Mouse (Mus musculus): ENCODE measurements around the gene Lmna. TPM values are rescaled to one million over a fixed set of nuclear protein-coding genes. Genes with fewer than 3 reads are reported as not detected.

Gene Lmna
- 62.3 and 70.4 TPM in 2 replicates for polyA plus RNA-seq (2015; fragmentation: Nextera tagmentation; extraction: Ambion mirVana)

- peak within 1 kb of the TSS; percentile 72 for H3K4me2 ChIP-seq (ENCODE audit: low read length)
- H3K36me3 ChIP-seq (ENCODE audit: control insufficient read depth, insufficient read depth, low read length) = no peaks in the 10 kb centered on the region
- peak; percentile 96 for ATAC-seq
- WGBS = under 1% methylated on average over 31 of the region's 31 CpGs
- peak within 1 kb of the TSS; percentile 68 for H3K9ac ChIP-seq (ENCODE audit: low read depth, low read length)
- peak within 1 kb of the TSS; percentile 84 for H3K27ac ChIP-seq (ENCODE audit: low read depth, low read length)
- H3K27me3 ChIP-seq (replicated peaks; ENCODE audit: control insufficient read depth, insufficient read depth, low read length) = no peaks in the 10 kb centered on the region
- H3K4me1 ChIP-seq (ENCODE audit: control insufficient read depth, insufficient read depth, low read depth, low read length) = peaks cover 21% of the 10 kb centered on the region
- H3K4me3 ChIP-seq (ENCODE audit: low read length) = peak within 1 kb of the TSS; percentile 42
- no peaks in the 10 kb centered on the region for H3K9me3 ChIP-seq (ENCODE audit: control insufficient read depth, low read length)
These were observed at the start of gene Lmna for GRCm38 (mm10) chr3:88509692-88510420. Gene Lmna, minus strand, starts transcription at chr3:88509956.

GRCm38 (mm10) chr3:88556616-88557015, 46.9 kb upstream of the Lmna start:
- 98% methylated on average over 8 of the region's 8 CpGs for WGBS

GRCm38 (mm10) chr3:88555731-88556130, 46.0 kb upstream of the Lmna start:
- Histone ChIP-seq H3K27ac (ENCODE audit: low read depth, low read length) (no peak overlapping the region), H3K4me3 (ENCODE audit: low read length) (no peak overlapping the region), H3K4me2 (ENCODE audit: low read length) (no peak overlapping the region), H3K36me3 (ENCODE audit: control insufficient read depth, insufficient read depth, low read length) (peaks cover 23% of the 10 kb centered on the region), H3K27me3 (replicated peaks; ENCODE audit: control insufficient read depth, insufficient read depth, low read length) (no peaks in the 10 kb centered on the region), H3K9ac (ENCODE audit: low read depth, low read length) (no peak overlapping the region), H3K4me1 (ENCODE audit: control insufficient read depth, insufficient read depth, low read depth, low read length) (peaks cover 20% of the 10 kb centered on the region), H3K9me3 (ENCODE audit: control insufficient read depth, low read length) (no peaks in the 10 kb centered on the region)
- WGBS = 97% methylated on average over 6 of the region's 6 CpGs
- no peak for ATAC-seq

More at GRCm38 (mm10) chr3:88556616-88557015, 46.9 kb upstream of the Lmna start:
- no peaks in the 10 kb centered on the region for H3K9me3 ChIP-seq (ENCODE audit: control insufficient read depth, low read length)
- H3K4me2 ChIP-seq (ENCODE audit: low read length) = no peak overlapping the region
- peaks cover 19% of the 10 kb centered on the region for H3K4me1 ChIP-seq (ENCODE audit: control insufficient read depth, insufficient read depth, low read depth, low read length)
- ATAC-seq = no peak
- H3K9ac ChIP-seq (ENCODE audit: low read depth, low read length) = no peak overlapping the region
- H3K4me3 ChIP-seq (ENCODE audit: low read length) = no peak overlapping the region
- peaks cover 26% of the 10 kb centered on the region for H3K36me3 ChIP-seq (ENCODE audit: control insufficient read depth, insufficient read depth, low read length)
- no peaks in the 10 kb centered on the region for H3K27me3 ChIP-seq (replicated peaks; ENCODE audit: control insufficient read depth, insufficient read depth, low read length)
- H3K27ac ChIP-seq (ENCODE audit: low read depth, low read length) = no peak overlapping the region

- no peak overlapping the region for H3K4me3 ChIP-seq (ENCODE audit: low read length)
- H3K9me3 ChIP-seq (ENCODE audit: control insufficient read depth, low read length) = no peaks in the 10 kb centered on the region
- ATAC-seq = no peak
- H3K4me1 ChIP-seq (ENCODE audit: control insufficient read depth, insufficient read depth, low read depth, low read length) = peaks cover 20% of the 10 kb centered on the region
- H3K4me2 ChIP-seq (ENCODE audit: low read length) = peak overlapping the region; percentile 91
- WGBS = 87% methylated on average over 5 of the region's 5 CpGs
- no peaks in the 10 kb centered on the region for H3K27me3 ChIP-seq (replicated peaks; ENCODE audit: control insufficient read depth, insufficient read depth, low read length)
- H3K27ac ChIP-seq (ENCODE audit: low read depth, low read length) = no peak overlapping the region
- H3K36me3 ChIP-seq (ENCODE audit: control insufficient read depth, insufficient read depth, low read length) = peaks cover 19% of the 10 kb centered on the region
- H3K9ac ChIP-seq (ENCODE audit: low read depth, low read length) = no peak overlapping the region
These were observed 45.4 kb upstream of the Lmna start for GRCm38 (mm10) chr3:88555069-88555605.

GRCm38 (mm10) chr3:88553880-88554586, 44.3 kb upstream of the Lmna start:
- Histone ChIP-seq H3K9ac (ENCODE audit: low read depth, low read length) (peak overlapping the region; percentile 96), H3K4me2 (ENCODE audit: low read length) (peak overlapping the region; percentile 91), H3K4me3 (ENCODE audit: low read length) (peak overlapping the region; percentile 78), H3K9me3 (ENCODE audit: control insufficient read depth, low read length) (no peaks in the 10 kb centered on the region), H3K36me3 (ENCODE audit: control insufficient read depth, insufficient read depth, low read length) (peaks cover 16% of the 10 kb centered on the region), H3K27ac (ENCODE audit: low read depth, low read length) (peak overlapping the region; percentile 94), H3K27me3 (replicated peaks; ENCODE audit: control insufficient read depth, insufficient read depth, low read length) (no peaks in the 10 kb centered on the region), H3K4me1 (ENCODE audit: control insufficient read depth, insufficient read depth, low read depth, low read length) (peaks cover 20% of the 10 kb centered on the region)
- ATAC-seq = peak; percentile 45
- 0% methylated on average over 40 of the region's 41 CpGs for WGBS

- under 1% methylated on average over 21 of the region's 37 CpGs for WGBS
- Histone ChIP-seq H3K27ac (ENCODE audit: low read depth, low read length) (peak within 1 kb of the TSS; percentile 94), H3K36me3 (ENCODE audit: control insufficient read depth, insufficient read depth, low read length) (peaks cover 13% of the 10 kb centered on the region), H3K4me2 (ENCODE audit: low read length) (peak within 1 kb of the TSS; percentile 91), H3K9ac (ENCODE audit: low read depth, low read length) (peak within 1 kb of the TSS; percentile 96), H3K9me3 (ENCODE audit: control insufficient read depth, low read length) (no peaks in the 10 kb centered on the region), H3K27me3 (replicated peaks; ENCODE audit: control insufficient read depth, insufficient read depth, low read length) (no peaks in the 10 kb centered on the region), H3K4me3 (ENCODE audit: low read length) (peak within 1 kb of the TSS; percentile 78), H3K4me1 (ENCODE audit: control insufficient read depth, insufficient read depth, low read depth, low read length) (peaks cover 20% of the 10 kb centered on the region)
- ATAC-seq = peak; percentile 82
These were observed 43.7 kb upstream of the Lmna start, which contains the start of gene Ubqln4 for GRCm38 (mm10) chr3:88553525-88553879. Gene Ubqln4, plus strand, starts transcription at chr3:88553758.

- H3K9me3 ChIP-seq (ENCODE audit: control insufficient read depth, low read length) = no peaks in the 10 kb centered on the region
- H3K4me1 ChIP-seq (ENCODE audit: control insufficient read depth, insufficient read depth, low read depth, low read length) = peaks cover 20% of the 10 kb centered on the region
- peak within 1 kb of the TSS; percentile 96 for H3K9ac ChIP-seq (ENCODE audit: low read depth, low read length)
- H3K4me2 ChIP-seq (ENCODE audit: low read length) = peak within 1 kb of the TSS; percentile 91
- peak within 1 kb of the TSS; percentile 94 for H3K27ac ChIP-seq (ENCODE audit: low read depth, low read length)
- peaks cover 7% of the 10 kb centered on the region for H3K36me3 ChIP-seq (ENCODE audit: control insufficient read depth, insufficient read depth, low read length)
- WGBS = under 1% methylated on average over 48 of the region's 48 CpGs
- H3K27me3 ChIP-seq (replicated peaks; ENCODE audit: control insufficient read depth, insufficient read depth, low read length) = no peaks in the 10 kb centered on the region
- peak within 1 kb of the TSS; percentile 78 for H3K4me3 ChIP-seq (ENCODE audit: low read length)
- peak; percentile 93 for ATAC-seq
These were observed 43.1 kb upstream of the Lmna start, which contains the start of gene Lamtor2 for GRCm38 (mm10) chr3:88552676-88553524. Gene Lamtor2, minus strand, starts transcription at chr3:88553074.

- no peaks in the 10 kb centered on the region for H3K9me3 ChIP-seq (ENCODE audit: control insufficient read depth, low read length)
- 25% methylated on average over 16 of the region's 16 CpGs for WGBS
- no peaks in the 10 kb centered on the region for H3K27me3 ChIP-seq (replicated peaks; ENCODE audit: control insufficient read depth, insufficient read depth, low read length)
- peak overlapping the region; percentile 79 for H3K9ac ChIP-seq (ENCODE audit: low read depth, low read length)
- peak overlapping the region; percentile 56 for H3K27ac ChIP-seq (ENCODE audit: low read depth, low read length)
- peak overlapping the region; percentile 78 for H3K4me3 ChIP-seq (ENCODE audit: low read length)
- no peak for ATAC-seq
- H3K4me1 ChIP-seq (ENCODE audit: control insufficient read depth, insufficient read depth, low read depth, low read length) = peaks cover 20% of the 10 kb centered on the region
- H3K4me2 ChIP-seq (ENCODE audit: low read length) = peak overlapping the region; percentile 91
- H3K36me3 ChIP-seq (ENCODE audit: control insufficient read depth, insufficient read depth, low read length) = peaks cover 7% of the 10 kb centered on the region
These were observed 42.4 kb upstream of the Lmna start for GRCm38 (mm10) chr3:88552082-88552645.

Measured in hindbrain, embryonic 16.5 days (tissue).